Mouse (Mus musculus) lung, adult 2 months (tissue): ENCODE measurements around the gene D730048I06Rik.

Experiments
- CTCF ChIP-seq: fragments of 200-500 bp; IDR thresholded peaks from 2 replicates; pipeline ENCODE4 v1.5.1; 2011; ENCODE audit warnings: mild to moderate bottlenecking, low read length, control low read depth; ENCODE audit not compliant: insufficient read depth
- POLR2A ChIP-seq: fragments of 200-500 bp; IDR thresholded peaks from 2 replicates; pipeline ENCODE4 v1.6.1; 2011; ENCODE audit warnings: low read depth, mild to moderate bottlenecking, control low read depth, low read length, borderline replicate concordance; ENCODE audit errors: extremely low read depth

DNA sequence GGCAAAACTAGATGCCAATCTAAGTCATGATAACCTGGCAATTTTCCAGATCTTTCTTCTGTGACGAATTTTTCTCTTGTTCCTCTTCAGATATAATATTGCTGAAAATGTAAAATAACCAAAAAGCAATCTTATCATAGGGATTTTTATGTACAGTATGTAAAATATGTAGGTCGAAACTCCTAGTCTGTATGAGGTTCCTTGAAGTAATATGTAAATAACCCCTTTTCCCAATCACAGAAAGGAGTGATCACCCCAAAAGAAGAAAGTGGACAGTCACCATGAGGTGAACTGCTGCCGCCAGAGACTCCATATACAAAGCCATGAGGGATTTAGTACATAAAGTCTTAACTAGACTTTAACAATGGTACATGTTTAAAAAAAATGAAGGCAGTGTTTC lies 11.9 kb downstream of the D730048I06Rik start, which contains the start of gene Gm17727:
- TF ChIP-seq POLR2A (no peak), CTCF (no peak)
